Mouse (Mus musculus): ENCODE measurements at regions not wholly inside any gene's neighbourhood (a gene's known extent, or its start where the extent isn't known, plus 50 kb on each side); places are given as distances from the start of the nearest gene placed in this dataset.

- DNase-seq: no peak
These were observed 56.3 kb upstream of the Med13l start for GRCm38 (mm10) chr5:118504170-118504569.

GRCm38 (mm10) chr5:118504926-118505325, 55.6 kb upstream of the Med13l start:
- DNase-seq: no peak

- DNase-seq: no peak
These were observed 50.6 kb upstream of the Med13l start for GRCm38 (mm10) chr5:118509871-118510270.

Measured in thymus, postnatal 25 days (tissue).